Mouse (Mus musculus): Measurements from ENCODE around the gene Erg. TPM values are rescaled to one million over a fixed set of nuclear protein-coding genes. Genes with fewer than 3 reads are reported as not detected.

Gene Erg
- polyA plus RNA-seq (2017; shearing (Covaris generic)): not detected

DNA sequence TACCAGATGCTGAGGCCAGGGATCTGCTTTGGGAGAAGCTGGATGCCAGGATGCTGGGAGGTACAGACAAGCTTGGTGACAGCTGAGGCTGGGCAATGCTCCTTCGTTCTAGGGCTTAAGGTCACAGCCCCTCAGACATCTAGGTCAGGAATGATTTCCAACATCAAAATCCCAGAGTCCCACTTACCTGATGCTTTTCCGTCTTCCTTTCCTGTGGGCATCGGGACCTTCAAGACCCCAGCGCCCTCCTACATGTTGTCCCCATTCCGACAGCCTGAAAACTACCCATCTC lies at the start of gene Erg:
TSS of gene Erg (minus strand) at position 283 of the 292 bp plus-strand sequence.
- no peak for ATAC-seq

GRCm38 (mm10) chr16:95631816-95632215 lies 45.4 kb upstream of the Erg start:
- ATAC-seq: no peak

DNA sequence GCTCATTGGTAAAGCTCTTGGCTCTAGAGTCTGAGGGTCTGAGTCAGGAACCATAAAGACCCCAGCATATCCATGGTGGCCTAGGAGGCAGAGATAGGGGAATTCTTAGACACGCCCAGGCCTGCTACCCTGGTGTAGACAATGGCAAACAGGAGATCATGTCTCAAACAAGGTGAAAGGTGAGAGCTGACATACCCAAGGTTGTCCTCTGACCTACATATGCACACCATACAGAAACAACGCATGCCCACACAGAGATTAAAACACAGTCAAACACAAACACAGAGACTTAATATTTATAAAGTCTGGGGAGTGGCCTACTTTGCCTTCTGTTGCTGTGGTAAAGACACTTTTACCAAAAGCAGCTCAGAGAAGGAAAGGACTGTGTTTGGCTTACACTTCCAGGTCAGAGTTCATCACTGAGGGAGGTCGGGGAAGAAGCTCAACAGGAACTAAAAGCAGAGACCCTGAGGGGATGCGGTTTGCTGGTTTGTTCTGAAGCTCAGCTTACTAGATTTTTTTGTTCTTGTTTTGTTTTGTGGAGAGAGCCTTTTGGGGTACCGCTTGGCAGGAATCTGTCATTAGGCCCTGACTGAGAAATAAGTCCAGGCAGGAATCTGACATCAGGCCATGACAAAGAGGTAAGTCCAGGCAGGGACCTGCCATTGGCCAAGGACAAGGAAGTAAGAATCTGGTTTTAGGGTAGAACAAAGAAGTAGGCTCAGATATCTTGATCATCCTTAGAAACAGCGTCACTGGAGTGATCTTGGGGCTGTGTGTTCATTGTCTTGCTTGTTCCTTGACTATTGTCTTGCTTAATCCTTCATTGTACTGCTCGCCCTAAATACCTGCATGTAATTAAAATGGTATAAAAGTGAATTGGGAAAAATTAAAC lies 37.7 kb upstream of the Erg start:
- no peak for ATAC-seq

DNA sequence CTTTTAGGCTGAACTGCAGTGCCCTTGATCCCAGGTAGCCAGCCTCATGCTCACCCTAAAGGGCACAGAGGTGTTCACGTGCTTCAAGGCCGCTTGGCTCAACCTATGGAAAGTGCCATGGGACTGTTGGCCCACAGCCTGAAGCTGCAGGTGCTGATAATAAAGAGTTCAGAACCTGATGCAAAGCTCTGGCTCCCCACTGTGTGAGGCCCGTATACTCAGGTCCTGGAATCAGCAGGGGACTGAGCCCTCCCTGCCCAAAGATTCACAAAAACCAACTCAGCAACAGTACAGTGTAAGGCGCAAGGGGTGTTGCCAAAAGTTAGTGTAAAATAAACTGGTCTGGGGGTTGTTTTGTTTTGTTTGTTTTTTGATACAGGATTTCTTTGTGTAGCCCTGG lies 36.7 kb upstream of the Erg start:
- ATAC-seq: no peak

GRCm38 (mm10) chr16:95619859-95620325 lies 33.5 kb upstream of the Erg start:
- no peak for ATAC-seq

- no peak for ATAC-seq
Observed at GRCm38 (mm10) chr16:95618206-95618605, 31.8 kb upstream of the Erg start.

- ATAC-seq: no peak
Observed at GRCm38 (mm10) chr16:95617720-95618119, 31.3 kb upstream of the Erg start.

- ATAC-seq: no peak
Observed at GRCm38 (mm10) chr16:95615579-95615978, 29.2 kb upstream of the Erg start.

DNA sequence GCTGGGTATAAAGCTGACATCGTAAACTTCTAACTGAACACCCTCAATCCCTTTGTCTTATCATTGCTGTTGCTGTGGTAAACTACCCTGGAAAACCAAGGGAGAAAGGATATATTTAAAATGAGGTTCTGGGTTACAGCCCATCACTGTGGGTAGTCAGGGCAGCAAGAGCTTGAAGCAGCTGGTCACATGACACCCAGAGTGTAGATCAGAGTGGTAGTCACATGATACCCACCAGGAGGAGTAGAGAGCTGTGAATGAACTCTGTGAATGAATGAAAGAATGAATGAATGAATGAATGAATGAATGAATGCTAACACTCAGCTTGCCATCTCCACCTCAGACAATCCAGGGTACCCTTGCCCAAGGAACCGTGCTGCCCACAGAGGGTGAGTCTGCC lies 28.1 kb upstream of the Erg start:
- no peak for ATAC-seq

GRCm38 (mm10) chr16:95611982-95612746 lies 25.8 kb upstream of the Erg start:
- ATAC-seq: no peak

DNA sequence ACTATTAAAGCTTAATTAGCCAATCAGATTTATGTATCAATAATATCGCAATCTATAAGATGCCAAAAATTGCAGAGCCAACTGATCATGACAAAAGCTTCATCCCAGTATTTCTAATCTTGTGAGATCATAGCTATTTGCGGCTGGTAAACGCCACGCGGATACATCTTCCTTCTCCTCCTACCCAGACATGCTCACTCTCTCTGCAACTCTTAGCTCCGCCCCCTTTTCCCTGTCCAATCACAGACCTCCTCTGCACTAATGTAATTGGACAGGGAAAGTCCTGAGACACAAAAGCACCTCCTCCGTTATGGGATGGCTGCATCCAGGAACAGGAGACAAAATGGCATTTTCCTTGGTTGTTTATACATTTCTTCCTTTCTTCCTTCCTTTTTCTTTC lies 22.2 kb upstream of the Erg start:
- no peak for ATAC-seq

- ATAC-seq: no peak
Observed at GRCm38 (mm10) chr16:95605304-95605703, 18.9 kb upstream of the Erg start.

DNA sequence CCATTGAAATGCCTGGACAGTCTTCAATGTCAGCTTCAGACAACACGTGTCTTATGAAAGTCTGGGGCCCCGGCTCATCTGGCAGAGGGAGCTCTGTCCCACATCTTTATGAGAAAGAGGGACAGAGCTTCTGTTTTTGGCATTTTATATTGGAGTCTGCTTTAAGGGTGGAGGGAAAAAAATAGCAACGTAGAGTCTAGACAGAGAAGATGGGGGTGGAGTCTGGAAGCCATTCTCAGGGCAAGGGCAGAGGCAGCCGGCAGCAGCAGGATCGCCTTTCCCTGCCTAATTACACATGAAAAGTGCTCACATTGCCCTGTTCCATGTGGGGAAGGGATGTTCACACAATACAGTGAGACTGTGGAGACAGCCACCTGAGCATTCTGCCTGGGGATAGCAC lies 16.1 kb upstream of the Erg start:
- no peak for ATAC-seq

DNA sequence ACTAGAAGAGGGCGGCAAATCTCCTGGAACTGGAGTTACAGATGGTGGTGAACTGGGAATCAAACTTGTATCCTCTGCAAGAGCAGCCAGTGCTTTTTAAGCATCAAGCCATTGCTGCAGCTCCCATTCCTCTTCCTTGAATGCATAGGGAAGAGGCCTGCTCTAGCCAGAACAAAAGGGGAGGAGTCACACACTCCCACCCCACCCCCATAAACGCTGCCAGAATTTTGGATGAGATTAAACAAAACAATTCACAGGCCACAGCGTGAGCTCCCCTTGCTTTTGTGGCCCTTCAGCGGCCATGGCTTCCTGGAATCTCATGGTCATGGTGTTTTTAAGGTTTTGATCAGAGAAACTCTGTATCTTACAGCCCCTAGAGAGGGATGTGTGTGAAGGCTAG lies 15.4 kb upstream of the Erg start:
- no peak for ATAC-seq

DNA sequence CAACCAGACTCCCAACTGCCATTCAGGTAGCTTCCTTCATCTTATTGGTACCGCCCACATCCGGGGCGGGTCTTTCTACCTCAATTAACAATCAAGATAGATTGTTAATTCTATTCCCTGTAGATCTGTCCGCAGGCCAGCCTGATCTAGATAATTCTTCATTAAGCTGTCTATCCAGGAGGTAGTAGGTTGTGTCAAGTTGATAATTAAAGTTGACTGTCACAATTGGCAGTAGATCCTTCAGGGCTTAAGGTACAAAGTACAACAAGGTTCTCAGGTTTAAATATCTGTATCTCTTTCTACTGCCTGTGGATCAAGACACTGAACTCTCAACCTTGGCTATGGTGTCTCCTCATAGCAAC lies 14.8 kb upstream of the Erg start:
- no peak for ATAC-seq

- ATAC-seq: no peak
Observed at GRCm38 (mm10) chr16:95600572-95601218, 14.3 kb upstream of the Erg start.

GRCm38 (mm10) chr16:95598930-95599329 lies 12.5 kb upstream of the Erg start:
- no peak for ATAC-seq

DNA sequence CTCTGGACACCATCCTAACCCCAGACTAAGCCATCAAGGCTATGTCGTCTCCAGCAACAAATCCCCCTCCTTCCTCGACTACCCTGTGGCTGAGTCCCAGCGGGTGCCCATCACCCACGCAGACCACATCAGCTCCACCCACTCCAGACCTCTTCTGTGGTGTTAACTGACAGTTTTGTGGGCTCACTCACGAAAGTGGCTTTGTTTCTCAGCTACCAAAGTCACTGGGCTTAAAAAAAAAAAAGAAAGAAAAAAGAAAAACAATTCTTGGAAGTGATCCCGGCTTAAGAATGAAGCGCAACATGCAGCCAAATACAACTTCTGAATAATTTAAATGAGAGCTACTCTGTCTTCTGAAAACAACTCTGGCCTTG lies 11.2 kb upstream of the Erg start:
- ATAC-seq: no peak

DNA sequence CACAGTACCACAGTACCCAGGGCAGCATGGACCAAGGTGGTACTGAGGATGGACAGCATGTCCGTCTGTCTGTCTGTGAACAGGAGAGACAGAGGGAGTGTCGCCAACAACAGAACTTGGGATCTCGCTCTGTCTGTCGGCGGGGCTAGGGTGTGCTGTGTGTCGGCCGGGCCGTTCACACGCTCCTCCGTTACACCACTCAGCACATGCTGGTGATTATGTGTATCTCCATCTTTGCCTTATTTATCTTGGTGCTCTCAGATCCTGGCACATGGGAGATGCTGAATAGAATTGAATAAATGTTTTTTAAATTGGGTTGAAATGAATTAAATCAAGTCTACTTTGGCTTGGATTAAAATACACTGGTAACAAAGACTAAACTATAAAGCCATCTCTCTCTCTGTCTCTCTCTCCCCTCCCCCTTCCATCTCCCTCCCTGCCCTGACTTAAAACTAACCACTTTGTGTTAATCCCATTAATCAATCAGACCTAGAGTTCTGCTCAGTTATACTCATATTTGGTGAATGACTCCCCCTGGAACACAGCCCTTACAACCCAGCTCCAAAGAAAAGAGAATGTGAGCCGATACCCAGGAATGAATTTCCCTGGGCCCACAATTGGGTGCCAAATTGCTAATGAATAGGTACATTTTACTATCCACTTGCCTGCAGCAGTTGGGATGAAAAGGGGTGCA lies 10.6 kb upstream of the Erg start:
- ATAC-seq: no peak

DNA sequence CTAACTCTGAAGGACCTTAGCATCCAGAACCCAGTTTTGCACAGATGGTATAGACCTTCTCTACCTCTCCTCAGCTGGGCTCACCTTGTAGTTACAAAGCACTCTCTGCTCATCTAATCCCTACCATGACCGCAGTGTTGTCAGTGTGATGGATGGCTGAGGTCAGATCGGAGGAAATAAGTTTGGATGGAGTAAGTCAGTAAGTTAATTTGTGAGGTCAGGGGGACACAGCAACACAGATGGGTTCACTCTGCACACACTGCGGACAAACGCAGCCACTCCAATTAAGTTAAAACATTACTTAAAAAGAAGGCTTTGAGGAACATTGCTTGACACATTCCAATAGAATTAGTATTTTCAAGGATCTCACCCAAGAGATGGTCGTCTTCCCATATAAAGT lies 2.5 kb upstream of the Erg start:
- ATAC-seq: no peak

GRCm38 (mm10) chr16:95586726-95587125 lies 333 bp upstream of the Erg start:
- no peak for ATAC-seq

GRCm38 (mm10) chr16:95585541-95586310 lies 667 bp downstream of the Erg start:
- ATAC-seq: peak; percentile 79

Measured in inflammation-experienced regulatory T-cells, adult 6 months (primary cell).